ENCODE assay signal across 9 mouse cellular contexts in genomic region chr8:119755238-119756146, GRCm38 (mm10). TPM values are rescaled to one million over a fixed set of nuclear protein-coding genes. Genes with fewer than 3 reads are reported as not detected.
DNase-seq lines count a peak whose midpoint lies in the region; ATAC-seq and TF ChIP-seq lines count a peak whose summit lies in the region.
"Had no signal": no experiment of that assay in that cellular context is flagged by ENCODE, and none has a peak within 500 bp of the region (broad histone marks: within the 10 kb centered on the region; RNA-seq: fewer than 3 reads in every experiment).

No protein-coding gene starts in this region.

- H3K4me3 ChIP-seq in heart, embryonic 13.5 days, result peak overlapping the region; percentile 33
- H3K4me3 ChIP-seq in forebrain, embryonic 12.5 days (replicated peaks), result peak overlapping the region; percentile 17
- H3K4me3 ChIP-seq in kidney, postnatal 0 days (replicated peaks; ENCODE audit: low read depth, low read length), result peak overlapping the region; percentile 29
- no peak overlapping the region; the same call in 1 of the 2 replicates for H3K4me3 ChIP-seq in left cerebral cortex, adult 2 months

- peaks cover 3% of the 10 kb centered on the region; the same call in 1 of the 2 replicates for H3K36me3 ChIP-seq in heart, embryonic 13.5 days
- H3K36me3 ChIP-seq in forebrain, embryonic 12.5 days (replicated peaks), result no peaks in the 10 kb centered on the region; the same call in 1 of the 2 replicates
- H3K36me3 ChIP-seq in kidney, postnatal 0 days (ENCODE audit: insufficient read depth, low read length), result no peaks in the 10 kb centered on the region; the same call in 1 of the 2 replicates

- TF ChIP-seq CTCF in kidney, postnatal 0 days (IDR thresholded peaks at IDR 0.05; ENCODE audit: low read depth), result no peak
- TF ChIP-seq CTCF in left cerebral cortex, adult 2 months (IDR thresholded peaks at IDR 0.05), result no peak

- peaks cover 28% of the 10 kb centered on the region for H3K4me1 ChIP-seq in heart, embryonic 13.5 days
- H3K4me1 ChIP-seq in forebrain, embryonic 12.5 days, result peaks cover 23% of the 10 kb centered on the region
- peaks cover 8% of the 10 kb centered on the region for H3K4me1 ChIP-seq in kidney, postnatal 0 days (replicated peaks; ENCODE audit: insufficient read depth, low read length)

- H3K27me3 ChIP-seq in heart, embryonic 13.5 days (replicated peaks), result peaks cover 4% of the 10 kb centered on the region; the same call in 1 of the 2 replicates
- no peaks in the 10 kb centered on the region for H3K27me3 ChIP-seq in forebrain, embryonic 12.5 days
- H3K27me3 ChIP-seq in kidney, postnatal 0 days (ENCODE audit: insufficient read depth, low read length), result no peaks in the 10 kb centered on the region

- H3K9me3 ChIP-seq in heart, embryonic 13.5 days, result no peaks in the 10 kb centered on the region
- H3K9me3 ChIP-seq in forebrain, embryonic 12.5 days, result no peaks in the 10 kb centered on the region
- no peaks in the 10 kb centered on the region for H3K9me3 ChIP-seq in kidney, postnatal 0 days (replicated peaks; ENCODE audit: low read length)

- peak overlapping the region; percentile 62 for H3K4me2 ChIP-seq in heart, embryonic 13.5 days
- peak overlapping the region; percentile 43 for H3K4me2 ChIP-seq in forebrain, embryonic 12.5 days
- H3K4me2 ChIP-seq in kidney, postnatal 0 days (ENCODE audit: low read length), result peak overlapping the region; percentile 53

- WGBS in heart, embryonic 13.5 days, result 23% methylated on average over 28 of the region's 28 CpGs
- 15% methylated on average over 28 of the region's 28 CpGs for WGBS in forebrain, embryonic 12.5 days
- WGBS in kidney, postnatal 0 days, result 18% methylated on average over 28 of the region's 28 CpGs

- H3K27ac ChIP-seq in heart, embryonic 13.5 days (replicated peaks), result no peak overlapping the region
- H3K27ac ChIP-seq in forebrain, embryonic 12.5 days, result no peak overlapping the region
- H3K27ac ChIP-seq in kidney, postnatal 0 days, result no peak overlapping the region
- no peak overlapping the region for H3K27ac ChIP-seq in left cerebral cortex, adult 2 months

- H3K9ac ChIP-seq in heart, embryonic 13.5 days, result peak overlapping the region; percentile 60; the same call in 1 of the 2 replicates
- H3K9ac ChIP-seq in forebrain, embryonic 12.5 days, result no peak overlapping the region
- 0 out of 2 replicates have a peak overlapping the region, but pooled peaks have one; percentile 10 for H3K9ac ChIP-seq in kidney, postnatal 0 days (ENCODE audit: low read depth, low read length)

- no peak for ATAC-seq in heart, embryonic 13.5 days (ENCODE audit: extremely low read depth, insufficient number of reproducible peaks, low FRiP score, low TSS enrichment)
- ATAC-seq in forebrain, embryonic 12.5 days (ENCODE audit: low FRiP score), result peak; percentile 32; the same call in 1 of the 2 replicates
- peak; percentile 60 for ATAC-seq in kidney, postnatal 0 days (replicated peaks; ENCODE audit: low FRiP score, low read depth)
- ATAC-seq in megakaryocyte-erythroid progenitor cell, adult 5-6 weeks (replicated peaks; ENCODE audit: low FRiP score, low TSS enrichment, poor library complexity, severe bottlenecking), result peak; percentile 65

- intact Hi-C loops in heart, postnatal 25 days (cut with DNase I), result no loop called here
- intact Hi-C loops in left cerebral cortex, adult 2 months (cut with DNase I), result no loop called here

- DNase-seq in heart, postnatal 25 days (ENCODE audit: low spot score), result no peak
- no peak for DNase-seq in kidney, postnatal 0 days (ENCODE audit: low spot score)
- DNase-seq in left cerebral cortex, adult 2 months (ENCODE audit: extremely low spot score in 1 of 2, low spot score in 2 of 2), result no peak
- no peak for DNase-seq in cerebellum, postnatal 4 days (ENCODE audit: low spot score in 2 of 2)
- DNase-seq in frontal cortex, postnatal 25 days (ENCODE audit: low spot score in 2 of 2), result no peak

RNA-seq across cellular contexts. Expression of gene Tldc1, which starts 22.7 kb away (rescaled TPM):
- polyA plus RNA-seq in heart, embryonic 13.5 days (2015; fragmentation: Nextera tagmentation; extraction: Ambion mirVana), result 14.3 and 14.6 TPM in 2 replicates
- total RNA-seq in heart, postnatal 25 days (2021), result 10 to 100 TPM; 10.5 to 12.4 TPM
- 10.9 and 12.7 TPM in 2 replicates for polyA plus RNA-seq in forebrain, embryonic 12.5 days (2016; fragmentation: Nextera tagmentation; extraction: Ambion mirVana)
- polyA plus RNA-seq in kidney, postnatal 0 days (2015; fragmentation: Nextera tagmentation; extraction: Ambion mirVana), result 11.8 and 11.9 TPM in 2 replicates
- 8.5 and 12.4 TPM in 2 replicates for total RNA-seq in megakaryocyte-erythroid progenitor cell, adult 5-6 weeks (2014; fragmentation: Nextera tagmentation)
- 5.7 and 11.5 TPM in 2 replicates for total RNA-seq in megakaryocyte-erythroid progenitor cell, adult 5-6 weeks (2017)
- total RNA-seq in left cerebral cortex, adult 2 months (2021), result 10 to 100 TPM; 13.6 to 13.7 TPM

RNA-seq across cellular contexts. Expression of gene Atp2c2, which starts 55.7 kb away (rescaled TPM):
- 0.20 and 0.29 TPM in 2 replicates for polyA plus RNA-seq in heart, embryonic 13.5 days (2015; fragmentation: Nextera tagmentation; extraction: Ambion mirVana)
- not detected for total RNA-seq in heart, postnatal 25 days (2021)
- 0.26 and 0.87 TPM in 2 replicates for polyA plus RNA-seq in forebrain, embryonic 12.5 days (2016; fragmentation: Nextera tagmentation; extraction: Ambion mirVana)
- polyA plus RNA-seq in kidney, postnatal 0 days (2015; fragmentation: Nextera tagmentation; extraction: Ambion mirVana), result 1.3 and 1.6 TPM in 2 replicates
- total RNA-seq in megakaryocyte-erythroid progenitor cell, adult 5-6 weeks (2014; fragmentation: Nextera tagmentation), result not detected in 2 replicates
- 0.56 TPM in 1 of 2 replicates, not detected in the other for total RNA-seq in megakaryocyte-erythroid progenitor cell, adult 5-6 weeks (2017)
- total RNA-seq in left cerebral cortex, adult 2 months (2021), result 1 to 10 TPM; 1.8 to 2.3 TPM
- total RNA-seq: CH12.LX had no signal
